Mouse (Mus musculus): ENCODE measurements around the gene 1700034J05Rik. TPM values are rescaled to one million over a fixed set of nuclear protein-coding genes. Genes with fewer than 3 reads are reported as not detected.
A peak's percentile ranks its signal among the peaks of the same experiment; 100 is the strongest.

Gene 1700034J05Rik
- polyA plus RNA-seq, 1 experiment from 2014 or later = not detected

- no peak for TF ChIP-seq CTCF (IDR thresholded peaks at IDR 0.05)
- ChIA-PET CTCF (interaction anchor here (0.9 kb wide), 1 partner anchor 17 kb away, joined by 3 read pairs; no protein-coding TSS in a partner anchor), POLR2A (no interaction called here)
- in situ Hi-C loops (cut with MboI; ENCODE audit: low pct_unique_long_range_greater_than_20kb) = no loop called here
- DNase-seq (ENCODE audit: low read depth, low spot score) (no peak), ATAC-seq (no peak)
- no peaks in the 10 kb centered on the region for H3K27me3 ChIP-seq
These were observed 43.4 kb downstream of the 1700034J05Rik start for GRCm38 (mm10) chr6:146910801-146911200.

DNA sequence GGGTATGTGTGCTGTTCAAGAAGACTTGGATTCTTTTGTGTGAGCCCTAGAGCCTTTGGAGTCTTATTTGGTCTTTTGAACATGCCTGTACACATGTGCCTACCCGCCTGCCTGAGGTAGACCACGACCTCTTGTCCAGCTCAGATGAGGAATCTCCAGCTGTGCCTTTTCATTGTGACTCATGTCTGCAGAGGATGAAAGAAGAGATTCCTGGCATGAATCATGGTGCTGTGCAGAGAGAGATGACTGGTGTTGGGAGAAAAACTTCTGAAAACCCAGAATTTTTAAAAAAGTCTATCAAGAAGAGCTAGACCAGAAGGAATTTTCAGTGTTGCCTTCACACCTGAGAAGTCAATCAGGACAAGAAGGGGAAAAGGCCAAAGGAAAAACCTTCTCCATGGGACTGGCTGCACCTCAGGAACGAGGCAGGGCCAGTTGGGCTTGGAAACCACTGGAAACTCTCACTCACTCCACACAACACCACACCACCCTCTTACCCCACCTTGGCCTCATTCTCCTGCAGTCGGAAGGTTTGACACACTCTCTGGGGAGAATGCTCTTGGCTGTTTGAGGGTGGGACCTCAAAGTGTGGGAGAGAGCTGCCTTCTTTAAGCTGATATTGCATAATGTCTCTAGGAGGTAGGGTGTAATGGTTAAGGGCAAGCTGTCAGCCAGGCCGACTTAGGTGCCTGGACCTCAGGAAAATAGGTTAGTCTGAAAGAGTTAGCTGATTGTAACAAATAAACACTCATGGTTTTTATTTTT lies 44.3 kb downstream of the 1700034J05Rik start:
- DNase-seq (ENCODE audit: low read depth, low spot score) (peak; percentile 73), ATAC-seq (peak; percentile 83)
- no peak for TF ChIP-seq CTCF (IDR thresholded peaks at IDR 0.05)
- in situ Hi-C loops (cut with MboI; ENCODE audit: low pct_unique_long_range_greater_than_20kb) = no loop called here
- no peaks in the 10 kb centered on the region for H3K27me3 ChIP-seq
- CTCF ChIA-PET = interaction anchor here (0.9 to 1.0 kb wide), 2 partner anchors 8 to 18 kb away, joined by 3 read pairs; no protein-coding TSS in a partner anchor
- POLR2A ChIA-PET = interaction anchor here (1.3 kb wide), 1 partner anchor 13 kb away, joined by 5 read pairs; no protein-coding TSS in a partner anchor

DNA sequence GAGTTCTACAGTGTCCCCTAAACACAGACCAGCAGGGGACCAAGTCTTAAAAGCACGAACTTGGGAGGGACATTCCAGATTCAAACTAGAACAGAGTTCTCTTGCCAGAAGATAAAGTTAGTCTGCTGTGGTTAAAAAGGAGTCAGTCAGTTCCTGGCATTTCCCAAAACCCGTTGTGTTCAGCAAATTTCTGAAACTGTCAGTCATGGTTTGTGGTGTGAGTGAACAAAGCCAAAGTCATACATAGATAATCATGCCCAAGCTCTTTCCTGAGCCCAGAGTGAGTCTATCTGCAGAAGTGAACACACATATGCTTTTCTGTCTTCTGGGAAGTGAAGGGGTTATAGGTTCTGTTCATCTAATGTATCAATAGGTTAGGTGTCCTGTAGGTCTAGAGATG lies 45.4 kb downstream of the 1700034J05Rik start:
- in situ Hi-C loops (cut with MboI; ENCODE audit: low pct_unique_long_range_greater_than_20kb) = no loop called here
- TF ChIP-seq CTCF (IDR thresholded peaks at IDR 0.05) = no peak
- POLR2A ChIA-PET = interaction anchor here (1.3 kb wide), 1 partner anchor 12 kb away, joined by 5 read pairs; no protein-coding TSS in a partner anchor
- DNase-seq (ENCODE audit: low read depth, low spot score) (no peak), ATAC-seq (no peak)
- no peaks in the 10 kb centered on the region for H3K27me3 ChIP-seq
- CTCF ChIA-PET = interaction anchor here (1.2 to 1.5 kb wide), 2 partner anchors 16 to 19 kb away, joined by 3 to 4 read pairs; no protein-coding TSS in a partner anchor

GRCm38 (mm10) chr6:146907795-146908190 lies 46.4 kb downstream of the 1700034J05Rik start:
- H3K27me3 ChIP-seq = no peaks in the 10 kb centered on the region
- ChIA-PET POLR2A (interaction anchor here (0.7 kb wide), 1 partner anchor 9 kb away, joined by 3 read pairs; no protein-coding TSS in a partner anchor), CTCF (interaction anchor here (1.1 to 1.9 kb wide), 5 partner anchors 18 to 72 kb away, joined by 3 to 11 read pairs (median 4); no protein-coding TSS in a partner anchor)
- no peak for DNase-seq (ENCODE audit: low read depth, low spot score)
- no peak for ATAC-seq
- in situ Hi-C loops (cut with MboI; ENCODE audit: low pct_unique_long_range_greater_than_20kb) = no loop called here
- TF ChIP-seq CTCF (IDR thresholded peaks at IDR 0.05) = no peak

GRCm38 (mm10) chr6:146907061-146907794 lies 47.0 kb downstream of the 1700034J05Rik start:
- no peak for ATAC-seq
- CTCF ChIA-PET = interaction anchor here (0.8 to 1.9 kb wide), 6 partner anchors 17 to 72 kb away, joined by 3 to 11 read pairs (median 4); no protein-coding TSS in a partner anchor
- TF ChIP-seq CTCF (IDR thresholded peaks at IDR 0.05) = no peak
- H3K27me3 ChIP-seq = no peaks in the 10 kb centered on the region
- DNase-seq (ENCODE audit: low read depth, low spot score) = no peak
- POLR2A ChIA-PET = interaction anchor here (0.6 to 1.4 kb wide), 3 partner anchors 8 to 19 kb away, joined by 3 read pairs; partner anchors contain the start of gene Ppfibp1
- in situ Hi-C loops (cut with MboI; ENCODE audit: low pct_unique_long_range_greater_than_20kb) = no loop called here

GRCm38 (mm10) chr6:146906000-146906786 lies 48.0 kb downstream of the 1700034J05Rik start:
- no peak for ATAC-seq
- H3K27me3 ChIP-seq = no peaks in the 10 kb centered on the region
- ChIA-PET CTCF (interaction anchor here (0.7 to 3.2 kb wide), 6 partner anchors 13 to 73 kb away, joined by 3 to 11 read pairs (median 6); partner anchors contain the start of gene Ppfibp1), POLR2A (interaction anchor here (0.6 to 1.4 kb wide), 3 partner anchors 18 to 39 kb away, joined by 3 read pairs; partner anchors contain the start of gene Ppfibp1)
- no peak for TF ChIP-seq CTCF (IDR thresholded peaks at IDR 0.05)
- in situ Hi-C loops (cut with MboI; ENCODE audit: low pct_unique_long_range_greater_than_20kb) = no loop called here
- no peak for DNase-seq (ENCODE audit: low read depth, low spot score)

GRCm38 (mm10) chr6:146904707-146905106 lies 49.5 kb downstream of the 1700034J05Rik start:
- CTCF ChIA-PET = interaction anchor here (0.9 to 3.2 kb wide), 7 partner anchors 12 to 53 kb away, joined by 3 to 8 read pairs (median 3); partner anchors contain the start of gene Ppfibp1
- POLR2A ChIA-PET = interaction anchor here (1.3 kb wide), 1 partner anchor 9 kb away, joined by 3 read pairs; no protein-coding TSS in a partner anchor
- H3K27me3 ChIP-seq = no peaks in the 10 kb centered on the region
- in situ Hi-C loops (cut with MboI; ENCODE audit: low pct_unique_long_range_greater_than_20kb) = no loop called here
- TF ChIP-seq CTCF (IDR thresholded peaks at IDR 0.05) = no peak
- DNase-seq (ENCODE audit: low read depth, low spot score) (no peak), ATAC-seq (peak; percentile 42)

- ChIA-PET CTCF (interaction anchor here (0.9 to 3.2 kb wide), 4 partner anchors 11 to 58 kb away, joined by 3 to 8 read pairs (median 4); partner anchors contain the start of gene Ppfibp1), POLR2A (interaction anchor here (1.3 kb wide), 1 partner anchor 10 kb away, joined by 3 read pairs; no protein-coding TSS in a partner anchor)
- no peak for ATAC-seq
- DNase-seq (ENCODE audit: low read depth, low spot score) = no peak
- no peaks in the 10 kb centered on the region for H3K27me3 ChIP-seq
- in situ Hi-C loops (cut with MboI; ENCODE audit: low pct_unique_long_range_greater_than_20kb) = no loop called here
- no peak for TF ChIP-seq CTCF (IDR thresholded peaks at IDR 0.05)
These were observed 50.6 kb downstream of the 1700034J05Rik start for GRCm38 (mm10) chr6:146903632-146904031.

DNA sequence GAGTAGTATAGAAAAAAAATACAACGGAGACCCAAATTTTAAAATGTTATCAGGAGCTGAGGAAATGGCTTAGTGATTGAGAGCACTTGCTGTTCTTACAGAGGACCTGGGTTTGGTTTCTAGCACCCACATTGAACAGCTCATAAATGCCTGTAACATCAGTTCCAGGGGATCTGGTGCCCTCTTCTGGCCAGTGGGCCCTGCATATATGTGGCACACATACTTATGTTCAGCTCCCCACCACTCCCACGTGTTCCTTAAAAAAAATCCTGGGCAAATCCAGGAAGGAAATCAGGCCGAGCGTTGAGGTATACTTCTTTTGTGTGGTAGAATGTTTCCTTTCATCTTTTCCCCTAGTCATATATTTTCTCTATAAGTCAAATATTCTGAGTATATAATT lies 52.3 kb downstream of the 1700034J05Rik start:
- in situ Hi-C loops (cut with MboI; ENCODE audit: low pct_unique_long_range_greater_than_20kb) = no loop called here
- CTCF ChIA-PET = interaction anchor here (1.0 to 1.9 kb wide), 5 partner anchors 8 to 77 kb away, joined by 3 to 7 read pairs (median 3); no protein-coding TSS in a partner anchor
- no peaks in the 10 kb centered on the region for H3K27me3 ChIP-seq
- POLR2A ChIA-PET = interaction anchor here (0.7 to 1.5 kb wide), 3 partner anchors 32 to 1837 kb away, joined by 3 to 8 read pairs (median 3); no protein-coding TSS in a partner anchor
- DNase-seq (ENCODE audit: low read depth, low spot score) = no peak
- no peak for TF ChIP-seq CTCF (IDR thresholded peaks at IDR 0.05)
- ATAC-seq = no peak

Other genes with a start within 250 kb of the 1700034J05Rik start
- 17.3 TPM for gene Stk38l, start 229.4 kb downstream of the 1700034J05Rik start, polyA plus RNA-seq (2021)
- 8.1 TPM for gene Arntl2, start 158.4 kb downstream of the 1700034J05Rik start, polyA plus RNA-seq (2021)
- not detected for gene Smco2, start 104.3 kb downstream of the 1700034J05Rik start, polyA plus RNA-seq (2021)
- 138 TPM for gene Ppfibp1, start 65.9 kb downstream of the 1700034J05Rik start, polyA plus RNA-seq (2021)
- 2.4 TPM for gene Rep15, start 78.2 kb upstream of the 1700034J05Rik start, polyA plus RNA-seq (2021)
- 109 TPM for gene Mrps35, start 88.3 kb upstream of the 1700034J05Rik start, polyA plus RNA-seq (2021)
- gene Mansc4, start 132.6 kb upstream of the 1700034J05Rik start, polyA plus RNA-seq (2021) = 0.63 TPM
- 9.8 TPM for gene Klhl42, start 137.0 kb upstream of the 1700034J05Rik start, polyA plus RNA-seq (2021)

Data from Patski (cell line).